Mouse (Mus musculus) spleen, adult 2 months (tissue): ENCODE results near the gene Gm9945.

Experiments used
- CTCF ChIP-seq: fragments of 200-500 bp; IDR thresholded peaks from 2 replicates; pipeline ENCODE4 v1.5.1; 2011; ENCODE audit warnings: mild to moderate bottlenecking, inconsistent platforms; ENCODE audit not compliant: insufficient read depth, insufficient read length, insufficient replicate concordance; ENCODE audit errors: extremely low read depth
- POLR2A ChIP-seq: fragments of 200-500 bp; IDR thresholded peaks from 2 replicates; pipeline ENCODE4 v1.6.1; 2011; ENCODE audit warnings: low read depth, low read length, inconsistent platforms

GRCm38 (mm10) chr11:53503738-53504137, 23.8 kb downstream of the Gm9945 start:
- TF ChIP-seq CTCF (no peak), POLR2A (no peak)
